Mouse (Mus musculus) lung, postnatal 0 days (tissue): ENCODE results near the gene Atg7. TPM values are rescaled to one million over a fixed set of nuclear protein-coding genes. Genes with fewer than 3 reads are reported as not detected.
A peak's percentile ranks its signal among the peaks of the same experiment; 100 is the strongest.

Experiments
- ATAC-seq: fragments of 200-750 bp; cut with Nextera tagmentation; 2 replicates; pipeline ENCODE4 v1.8.0; 2017; ENCODE audit warnings: moderate library complexity
- DNase-seq: peaks from one replicate; pipeline ENCODE4 v3.0.0-alpha.2; 2016; ENCODE audit warnings: low spot score
- H3K27ac ChIP-seq: fragments of 300-500 bp; sonication (generic); 2 replicates; pipeline ENCODE4 v1.5.1; 2014; ENCODE audit warnings: antibody characterized with exemption, mild to moderate bottlenecking, low read length, mixed read lengths
- H3K27me3 ChIP-seq: fragments of 300-500 bp; sonication (generic); replicated peaks from 2 replicates; pipeline ENCODE4 v1.6.1; 2014; ENCODE audit warnings: low read length, mixed read lengths; ENCODE audit not compliant: insufficient read depth
- H3K36me3 ChIP-seq: fragments of 300-500 bp; sonication (generic); 2 replicates; pipeline ENCODE4 v1.6.1; 2014; ENCODE audit warnings: low read length, mixed read lengths; ENCODE audit not compliant: insufficient read depth
- H3K4me1 ChIP-seq: fragments of 300-500 bp; sonication (generic); 2 replicates; pipeline ENCODE4 v1.6.1; 2014; ENCODE audit warnings: antibody characterized with exemption, low read depth, low read length, mixed read lengths; ENCODE audit not compliant: insufficient read depth
- H3K4me2 ChIP-seq: fragments of 300-500 bp; sonication (generic); replicated peaks from 2 replicates; pipeline ENCODE4 v1.6.1; 2014; ENCODE audit warnings: low read depth, mild to moderate bottlenecking, low read length, moderate library complexity, mixed read lengths
- H3K4me3 ChIP-seq: fragments of 300-500 bp; sonication (generic); 2 replicates; pipeline ENCODE4 v1.5.1; 2014; ENCODE audit warnings: low read depth, low read length
- H3K9ac ChIP-seq: fragments of 300-500 bp; sonication (generic); replicated peaks from 2 replicates; pipeline ENCODE4 v1.6.1; 2014; ENCODE audit warnings: low read depth, mild to moderate bottlenecking
- H3K9me3 ChIP-seq: fragments of 300-500 bp; sonication (generic); 2 replicates; pipeline ENCODE4 v1.6.1; 2016; ENCODE audit warnings: low read length, mixed read lengths
- CTCF ChIP-seq: IDR thresholded peaks from 2 replicates; pipeline ENCODE4 v1.5.1; 2016; ENCODE audit warnings: antibody characterized with exemption, mild to moderate bottlenecking
- EP300 ChIP-seq: IDR thresholded peaks from 2 replicates; pipeline ENCODE4 v1.6.1; 2016; ENCODE audit warnings: antibody characterized with exemption, mild to moderate bottlenecking, control low read depth
- WGBS: fragments of 180-500 bp; shearing (Covaris S2); extraction: QIAGEN DNeasy Blood & Tissue Kit; methylation state at CpG from one replicate; pipeline ENCODE4 v1.1.7; 2014; 5-methylcytosine and 5-hydroxymethylcytosine counted together
- polyA plus RNA-seq: library from polyadenylated mRNA; unstranded; fragments of >200 nt; fragmentation: Nextera tagmentation; extraction: Ambion mirVana; gene quantifications from 2 replicates; pipeline ENCODE4 v1.2.1, GENCODE M21; 2015

Gene Atg7
- polyA plus RNA-seq, 1 experiment from 2014 or later, result 18.4 TPM

GRCm38 (mm10) chr6:114804866-114805265 lies 162.0 kb downstream of the Atg7 start:
- 81% methylated on average over 1 of the region's 1 CpGs for WGBS
- H3K4me2 ChIP-seq, result no peak overlapping the region
- no peaks in the 10 kb centered on the region for H3K9me3 ChIP-seq
- H3K4me1 ChIP-seq, result no peaks in the 10 kb centered on the region
- no peaks in the 10 kb centered on the region for H3K27me3 ChIP-seq
- H3K27ac ChIP-seq, result no peak overlapping the region
- no peak for DNase-seq
- no peaks in the 10 kb centered on the region for H3K36me3 ChIP-seq
- H3K4me3 ChIP-seq, result no peak overlapping the region
- no peak for TF ChIP-seq EP300
- no peak for TF ChIP-seq CTCF
- ATAC-seq, result no peak
- no peak overlapping the region for H3K9ac ChIP-seq

- ATAC-seq (no peak), DNase-seq (no peak)
- Histone ChIP-seq H3K27ac (no peak overlapping the region), H3K4me3 (no peak overlapping the region), H3K27me3 (no peaks in the 10 kb centered on the region), H3K9me3 (no peaks in the 10 kb centered on the region), H3K9ac (no peak overlapping the region), H3K4me2 (no peak overlapping the region), H3K4me1 (no peaks in the 10 kb centered on the region), H3K36me3 (no peaks in the 10 kb centered on the region)
- WGBS, result 87% methylated on average over 4 of the region's 4 CpGs
- TF ChIP-seq EP300, result no peak
- TF ChIP-seq CTCF, result no peak
These were observed 163.0 kb downstream of the Atg7 start for GRCm38 (mm10) chr6:114805927-114806326.

GRCm38 (mm10) chr6:114807474-114807873 lies 164.6 kb downstream of the Atg7 start:
- H3K27me3 ChIP-seq, result no peaks in the 10 kb centered on the region
- no peaks in the 10 kb centered on the region for H3K36me3 ChIP-seq
- 67% methylated on average over 3 of the region's 3 CpGs for WGBS
- H3K4me2 ChIP-seq, result no peak overlapping the region
- no peak overlapping the region for H3K4me3 ChIP-seq
- DNase-seq, result no peak
- no peaks in the 10 kb centered on the region for H3K4me1 ChIP-seq
- TF ChIP-seq EP300 (no peak), CTCF (no peak)
- H3K9ac ChIP-seq, result no peak overlapping the region
- ATAC-seq, result no peak
- H3K27ac ChIP-seq, result no peak overlapping the region
- no peaks in the 10 kb centered on the region for H3K9me3 ChIP-seq

DNA sequence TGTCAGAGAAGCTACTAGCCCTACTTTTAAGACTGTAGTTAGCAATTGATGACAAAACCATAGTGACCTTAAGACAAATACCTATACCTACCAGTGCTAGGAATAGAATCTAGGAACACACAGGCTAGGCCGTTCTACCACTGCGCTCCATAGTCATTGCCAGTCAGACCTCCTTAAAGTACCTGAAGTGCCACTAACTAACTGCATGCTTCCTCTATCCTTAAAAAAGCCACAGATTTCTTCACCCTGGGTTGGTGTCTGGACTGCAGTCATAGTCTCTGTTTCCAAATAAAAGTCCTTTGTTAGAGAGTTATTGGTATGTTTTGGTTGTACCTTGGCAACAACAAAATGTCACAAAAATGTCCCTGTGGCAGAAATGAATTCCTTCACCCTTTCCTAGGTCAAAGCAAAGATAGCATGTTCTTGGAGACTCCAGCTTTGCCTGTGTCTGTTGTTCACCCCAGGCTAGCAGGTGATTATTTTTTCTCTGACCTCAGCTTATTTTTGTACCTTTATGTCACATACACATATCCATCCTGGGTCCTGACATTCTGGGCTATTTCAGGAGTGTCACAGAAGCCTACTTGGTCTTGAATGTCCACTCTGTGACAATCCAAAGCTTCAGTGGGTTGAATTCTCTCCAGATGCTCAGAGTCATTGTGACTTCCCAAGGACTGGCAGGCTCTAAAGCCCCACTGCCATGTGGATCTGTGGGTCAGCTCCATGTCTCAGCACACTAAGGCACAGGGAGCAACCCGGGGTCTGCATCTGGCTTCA lies 165.9 kb downstream of the Atg7 start:
- Histone ChIP-seq H3K9me3 (no peaks in the 10 kb centered on the region), H3K27me3 (no peaks in the 10 kb centered on the region), H3K4me2 (no peak overlapping the region), H3K9ac (no peak overlapping the region), H3K4me1 (no peaks in the 10 kb centered on the region), H3K4me3 (no peak overlapping the region), H3K36me3 (no peaks in the 10 kb centered on the region), H3K27ac (no peak overlapping the region)
- ATAC-seq, result peak; percentile 57
- TF ChIP-seq CTCF, result no peak
- no peak for TF ChIP-seq EP300
- WGBS, result 68% methylated on average over 3 of the region's 3 CpGs
- DNase-seq, result peak; percentile 39

GRCm38 (mm10) chr6:114809431-114809811 lies 166.5 kb downstream of the Atg7 start:
- no peak overlapping the region for H3K27ac ChIP-seq
- no peak overlapping the region for H3K4me3 ChIP-seq
- H3K4me1 ChIP-seq, result no peaks in the 10 kb centered on the region
- TF ChIP-seq CTCF (no peak), EP300 (no peak)
- H3K27me3 ChIP-seq, result no peaks in the 10 kb centered on the region
- WGBS, result 36% methylated on average over 1 of the region's 1 CpGs
- H3K4me2 ChIP-seq, result no peak overlapping the region
- no peak overlapping the region for H3K9ac ChIP-seq
- DNase-seq (no peak), ATAC-seq (no peak)
- H3K9me3 ChIP-seq, result no peaks in the 10 kb centered on the region
- no peaks in the 10 kb centered on the region for H3K36me3 ChIP-seq

DNA sequence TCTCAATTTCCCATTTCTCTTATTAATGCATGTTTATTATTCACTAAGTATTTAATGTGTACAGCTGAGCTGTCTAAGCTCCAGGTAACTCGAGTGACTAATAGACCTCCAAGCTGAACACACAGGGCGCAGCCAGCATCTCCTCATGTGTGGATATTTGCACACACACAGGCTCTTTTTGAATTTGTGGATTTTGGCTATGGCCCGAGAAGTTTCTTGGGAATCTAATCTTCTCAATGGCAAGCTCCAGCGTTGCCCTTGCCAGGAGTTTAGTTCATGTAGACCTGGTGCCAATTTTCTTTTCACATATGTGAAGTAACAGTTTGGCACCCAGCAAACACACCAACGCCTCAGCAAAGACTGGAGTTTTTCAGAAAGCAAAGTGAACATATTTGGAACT lies 169.4 kb downstream of the Atg7 start:
- TF ChIP-seq CTCF (no peak), EP300 (no peak)
- H3K27me3 ChIP-seq, result no peaks in the 10 kb centered on the region
- ATAC-seq (peak; percentile 35), DNase-seq (peak; percentile 77)
- H3K4me2 ChIP-seq, result no peak overlapping the region
- no peaks in the 10 kb centered on the region for H3K36me3 ChIP-seq
- no peak overlapping the region for H3K9ac ChIP-seq
- H3K4me1 ChIP-seq, result no peaks in the 10 kb centered on the region
- WGBS, result 50% methylated on average over 5 of the region's 5 CpGs
- no peaks in the 10 kb centered on the region for H3K9me3 ChIP-seq
- no peak overlapping the region for H3K4me3 ChIP-seq
- no peak overlapping the region for H3K27ac ChIP-seq
